Mouse (Mus musculus): Measurements from ENCODE around the gene Rpl6. TPM values are rescaled to one million over a fixed set of nuclear protein-coding genes. Genes with fewer than 3 reads are reported as not detected.

The Rpl6 gene
- polyA plus RNA-seq (2014; fragmentation: Nextera tagmentation; extraction: Ambion mirVana), result 598 and 627 TPM in 2 replicates

DNA sequence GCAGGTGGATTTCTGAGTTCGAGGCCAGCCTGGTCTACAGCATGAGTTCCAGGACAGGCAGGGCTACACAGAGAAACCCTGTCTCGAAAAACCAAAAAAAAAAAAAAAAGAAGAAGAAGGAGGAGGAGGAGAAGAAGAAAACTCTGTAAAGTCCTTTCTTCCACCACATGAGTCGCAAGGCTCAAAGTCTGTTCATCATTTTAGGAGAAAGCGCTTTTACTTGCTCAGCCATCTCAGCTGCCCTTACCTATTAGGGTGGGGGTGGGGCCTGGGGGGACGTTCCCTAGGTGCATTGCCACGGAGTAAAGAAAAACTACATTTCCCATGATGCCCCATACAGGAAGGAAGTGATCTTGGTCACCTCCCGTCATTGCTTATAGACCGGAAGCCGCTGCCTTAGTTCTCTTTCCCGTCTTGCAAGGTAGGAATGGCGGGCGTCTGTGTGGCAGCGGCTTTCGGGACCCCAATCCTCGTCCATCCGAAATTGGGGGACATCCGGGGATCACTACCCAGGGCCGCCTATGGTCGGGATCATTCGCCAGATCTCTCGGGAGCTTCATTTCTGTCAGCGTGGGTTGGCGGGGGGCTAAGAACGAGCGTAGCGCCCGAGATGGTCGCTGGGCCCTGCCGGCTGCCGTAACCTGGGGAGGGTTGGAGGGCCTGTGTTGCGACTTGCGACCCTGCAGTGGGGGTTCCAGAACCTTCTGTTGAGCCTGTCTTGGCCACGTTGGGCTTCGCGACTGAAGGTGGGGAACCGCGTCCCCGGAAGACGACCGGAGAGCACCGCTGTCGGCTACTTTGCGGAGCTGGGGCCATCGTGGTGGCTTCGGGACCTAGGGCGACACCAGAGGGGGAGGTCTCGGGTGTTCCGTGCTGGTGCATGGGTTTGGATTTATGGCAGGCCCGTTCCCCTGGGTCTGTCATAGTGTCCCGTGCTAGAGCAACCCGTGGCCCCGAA, at the start of gene Rpl6:
Gene Rpl6, plus strand, starts transcription at position 350 of the 958 bp plus-strand sequence.
- Histone ChIP-seq H3K36me3 (ENCODE audit: control insufficient read depth, insufficient read depth, low read length) (peaks cover 26% of the 10 kb centered on the region), H3K9ac (ENCODE audit: low read length) (peak within 1 kb of the TSS; percentile 98), H3K4me3 (ENCODE audit: low read depth, low read length) (peak within 1 kb of the TSS; percentile 98), H3K4me2 (ENCODE audit: low read depth) (peak within 1 kb of the TSS; percentile 75), H3K4me1 (ENCODE audit: control insufficient read depth, insufficient read depth, low read length) (peaks cover 8% of the 10 kb centered on the region), H3K9me3 (ENCODE audit: control insufficient read depth, low read length) (no peaks in the 10 kb centered on the region), H3K27ac (ENCODE audit: low read depth, low read length) (peak within 1 kb of the TSS; percentile 72), H3K27me3 (ENCODE audit: control insufficient read depth, insufficient read depth, low read length) (no peaks in the 10 kb centered on the region)
- 2% methylated on average over 52 of the region's 52 CpGs for WGBS
- DNase-seq (ENCODE audit: low spot score) (peak; percentile 81), ATAC-seq (ENCODE audit: insufficient read depth, low FRiP score, low TSS enrichment) (peak; percentile 86)

DNA sequence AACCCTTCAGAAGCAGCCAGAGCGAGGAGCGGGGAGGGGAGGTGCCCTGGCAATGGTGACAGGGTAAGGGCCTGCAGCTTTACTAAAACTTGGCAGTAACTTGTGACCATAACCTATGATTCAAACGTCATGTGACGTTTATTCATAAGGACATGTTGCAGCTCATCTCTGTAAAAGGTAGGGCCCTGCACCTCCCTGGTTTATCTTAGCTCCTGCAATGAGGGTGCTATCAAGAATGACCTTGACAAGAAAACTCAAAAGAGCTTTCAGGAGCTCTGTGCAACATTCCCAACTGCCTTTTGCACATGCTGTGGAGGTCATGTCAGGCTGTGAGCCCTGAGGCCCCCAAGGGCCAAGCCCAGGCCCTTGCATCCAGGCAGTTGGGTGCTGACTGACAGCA, 48.2 kb upstream of the Rpl6 start:
- DNase-seq (ENCODE audit: low spot score), result no peak
- WGBS, result 92% methylated on average over 4 of the region's 4 CpGs
- H3K9me3 ChIP-seq (ENCODE audit: control insufficient read depth, low read length), result no peaks in the 10 kb centered on the region
- H3K4me1 ChIP-seq (ENCODE audit: control insufficient read depth, insufficient read depth, low read length), result no peaks in the 10 kb centered on the region
- no peaks in the 10 kb centered on the region for H3K27me3 ChIP-seq (ENCODE audit: control insufficient read depth, insufficient read depth, low read length)
- peaks cover 12% of the 10 kb centered on the region for H3K36me3 ChIP-seq (ENCODE audit: control insufficient read depth, insufficient read depth, low read length)
- H3K4me2 ChIP-seq (ENCODE audit: low read depth), result no peak overlapping the region
- H3K27ac ChIP-seq (ENCODE audit: low read depth, low read length), result no peak overlapping the region
- H3K9ac ChIP-seq (ENCODE audit: low read length), result no peak overlapping the region
- ATAC-seq (ENCODE audit: insufficient read depth, low FRiP score, low TSS enrichment), result no peak
- H3K4me3 ChIP-seq (ENCODE audit: low read depth, low read length), result no peak overlapping the region

DNA sequence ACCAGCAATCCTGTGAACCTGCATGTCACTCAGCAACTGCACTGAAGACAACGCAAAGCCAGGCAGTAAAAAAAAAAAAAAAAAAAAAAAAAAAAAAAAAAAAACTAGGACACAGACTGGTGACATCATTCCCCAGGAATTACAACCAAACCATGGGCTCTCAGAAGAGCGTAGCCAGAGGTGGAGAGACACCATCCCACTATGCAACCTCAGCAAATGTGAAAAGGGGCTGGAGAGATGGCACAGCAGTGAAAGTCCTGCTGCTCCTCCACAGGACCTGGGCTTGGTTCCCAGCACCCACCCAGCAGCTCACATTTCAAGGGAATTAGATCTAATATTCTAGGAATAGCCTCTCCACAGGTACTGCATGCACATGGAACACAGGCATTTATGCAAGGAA, 47.3 kb upstream of the Rpl6 start:
- Histone ChIP-seq H3K36me3 (ENCODE audit: control insufficient read depth, insufficient read depth, low read length) (peaks cover 12% of the 10 kb centered on the region), H3K4me2 (ENCODE audit: low read depth) (no peak overlapping the region), H3K9ac (ENCODE audit: low read length) (no peak overlapping the region), H3K9me3 (ENCODE audit: control insufficient read depth, low read length) (no peaks in the 10 kb centered on the region), H3K27ac (ENCODE audit: low read depth, low read length) (no peak overlapping the region), H3K27me3 (ENCODE audit: control insufficient read depth, insufficient read depth, low read length) (no peaks in the 10 kb centered on the region), H3K4me1 (ENCODE audit: control insufficient read depth, insufficient read depth, low read length) (no peaks in the 10 kb centered on the region), H3K4me3 (ENCODE audit: low read depth, low read length) (no peak overlapping the region)
- ATAC-seq (ENCODE audit: insufficient read depth, low FRiP score, low TSS enrichment) (no peak), DNase-seq (ENCODE audit: low spot score) (no peak)
- WGBS, result 81% methylated on average over 2 of the region's 2 CpGs

DNA sequence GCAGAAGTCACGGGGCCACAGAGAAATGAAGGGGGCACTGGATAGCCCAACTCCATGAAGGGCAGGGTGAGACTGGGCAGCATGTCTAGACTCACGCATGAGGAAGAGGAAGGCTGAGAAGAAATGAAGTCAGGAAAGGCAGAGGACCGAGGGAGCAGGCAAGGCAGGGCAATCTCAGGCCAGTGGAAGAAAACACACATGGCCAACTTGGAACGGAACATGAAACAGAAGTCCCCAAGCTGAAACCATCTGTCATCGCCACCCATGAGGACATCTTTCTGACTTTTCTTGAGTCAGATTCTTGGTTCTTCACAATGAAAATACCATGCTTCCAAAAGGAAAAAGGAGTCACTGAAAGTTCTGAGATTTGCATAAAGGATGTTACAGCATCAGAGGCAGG, 46.8 kb upstream of the Rpl6 start:
- WGBS, result 93% methylated on average over 5 of the region's 5 CpGs
- no peaks in the 10 kb centered on the region for H3K27me3 ChIP-seq (ENCODE audit: control insufficient read depth, insufficient read depth, low read length)
- H3K4me3 ChIP-seq (ENCODE audit: low read depth, low read length), result no peak overlapping the region
- H3K27ac ChIP-seq (ENCODE audit: low read depth, low read length), result no peak overlapping the region
- H3K9ac ChIP-seq (ENCODE audit: low read length), result no peak overlapping the region
- no peaks in the 10 kb centered on the region for H3K4me1 ChIP-seq (ENCODE audit: control insufficient read depth, insufficient read depth, low read length)
- DNase-seq (ENCODE audit: low spot score) (no peak), ATAC-seq (ENCODE audit: insufficient read depth, low FRiP score, low TSS enrichment) (no peak)
- peaks cover 12% of the 10 kb centered on the region for H3K36me3 ChIP-seq (ENCODE audit: control insufficient read depth, insufficient read depth, low read length)
- no peak overlapping the region for H3K4me2 ChIP-seq (ENCODE audit: low read depth)
- no peaks in the 10 kb centered on the region for H3K9me3 ChIP-seq (ENCODE audit: control insufficient read depth, low read length)

DNA sequence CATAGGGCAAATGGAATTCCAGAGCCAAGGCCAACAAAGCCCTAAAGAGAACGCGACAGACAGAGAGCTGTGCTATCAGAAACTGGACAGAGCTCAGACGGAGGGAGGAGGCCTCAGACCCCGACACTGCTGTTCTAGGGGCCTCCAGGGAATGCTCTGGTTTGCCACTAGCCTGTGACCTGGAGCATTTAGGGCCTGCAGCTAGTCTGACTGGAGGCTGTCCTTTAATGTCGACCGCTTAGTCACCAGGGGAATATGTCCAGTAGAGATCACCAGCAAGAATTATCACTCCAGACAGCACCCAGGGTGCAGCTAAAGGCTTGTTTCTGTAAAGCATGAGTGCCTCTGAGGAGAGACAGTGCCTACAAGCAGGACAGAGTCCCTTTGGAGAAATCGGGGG, 45.3 kb upstream of the Rpl6 start:
- Histone ChIP-seq H3K4me2 (ENCODE audit: low read depth) (no peak overlapping the region), H3K4me3 (ENCODE audit: low read depth, low read length) (no peak overlapping the region), H3K9ac (ENCODE audit: low read length) (no peak overlapping the region), H3K4me1 (ENCODE audit: control insufficient read depth, insufficient read depth, low read length) (no peaks in the 10 kb centered on the region), H3K27ac (ENCODE audit: low read depth, low read length) (no peak overlapping the region), H3K9me3 (ENCODE audit: control insufficient read depth, low read length) (no peaks in the 10 kb centered on the region), H3K27me3 (ENCODE audit: control insufficient read depth, insufficient read depth, low read length) (no peaks in the 10 kb centered on the region), H3K36me3 (ENCODE audit: control insufficient read depth, insufficient read depth, low read length) (peaks cover 14% of the 10 kb centered on the region)
- ATAC-seq (ENCODE audit: insufficient read depth, low FRiP score, low TSS enrichment), result no peak
- no peak for DNase-seq (ENCODE audit: low spot score)
- WGBS, result 82% methylated on average over 7 of the region's 7 CpGs

DNA sequence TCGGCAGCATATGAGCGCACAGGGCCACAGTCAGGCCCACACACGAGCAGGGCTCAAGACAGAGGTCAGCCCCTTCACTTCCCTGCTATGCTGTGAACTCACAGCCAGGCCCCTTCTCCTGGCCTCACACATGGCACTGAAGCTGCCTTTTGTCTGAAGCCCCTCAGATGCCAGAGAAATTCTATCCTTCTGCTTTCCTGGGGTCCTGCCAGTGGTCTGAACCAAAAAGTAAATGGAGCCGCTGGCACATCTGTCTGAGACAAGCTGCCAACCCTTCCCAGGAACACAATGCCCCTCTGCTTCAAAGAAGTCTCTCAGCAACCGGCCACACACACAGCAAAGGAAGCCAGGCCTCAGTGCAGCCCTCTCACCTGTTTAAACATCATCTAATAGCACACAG, 42.0 kb upstream of the Rpl6 start:
- H3K27me3 ChIP-seq (ENCODE audit: control insufficient read depth, insufficient read depth, low read length), result no peaks in the 10 kb centered on the region
- H3K36me3 ChIP-seq (ENCODE audit: control insufficient read depth, insufficient read depth, low read length), result peaks cover 17% of the 10 kb centered on the region
- no peak for ATAC-seq (ENCODE audit: insufficient read depth, low FRiP score, low TSS enrichment)
- H3K4me1 ChIP-seq (ENCODE audit: control insufficient read depth, insufficient read depth, low read length), result no peaks in the 10 kb centered on the region
- H3K4me2 ChIP-seq (ENCODE audit: low read depth), result no peak overlapping the region
- WGBS, result 93% methylated on average over 5 of the region's 5 CpGs
- no peak overlapping the region for H3K4me3 ChIP-seq (ENCODE audit: low read depth, low read length)
- DNase-seq (ENCODE audit: low spot score), result no peak
- no peak overlapping the region for H3K27ac ChIP-seq (ENCODE audit: low read depth, low read length)
- no peaks in the 10 kb centered on the region for H3K9me3 ChIP-seq (ENCODE audit: control insufficient read depth, low read length)
- no peak overlapping the region for H3K9ac ChIP-seq (ENCODE audit: low read length)

DNA sequence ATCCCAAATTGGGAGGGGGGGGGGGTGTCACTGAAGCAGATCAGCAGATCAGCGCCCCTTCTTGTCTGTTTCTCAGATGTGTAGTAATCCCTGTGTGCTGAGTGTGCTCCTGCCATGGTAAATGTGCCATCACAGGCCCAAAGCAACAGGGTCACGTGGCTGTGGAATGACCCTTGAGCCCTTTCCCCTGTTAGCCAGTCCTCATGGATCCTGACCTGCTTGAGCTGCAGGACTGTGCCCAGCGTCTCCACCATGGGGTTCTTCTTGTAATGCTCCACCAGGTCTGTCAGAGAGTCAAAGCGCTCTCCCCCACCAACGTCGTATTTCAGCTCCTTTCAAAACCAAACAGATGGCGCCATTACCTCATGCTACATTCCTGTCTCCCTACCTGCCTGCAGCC, 41.4 kb upstream of the Rpl6 start:
- DNase-seq (ENCODE audit: low spot score), result no peak
- ATAC-seq (ENCODE audit: insufficient read depth, low FRiP score, low TSS enrichment), result no peak
- Histone ChIP-seq H3K27ac (ENCODE audit: low read depth, low read length) (no peak overlapping the region), H3K4me2 (ENCODE audit: low read depth) (no peak overlapping the region), H3K9me3 (ENCODE audit: control insufficient read depth, low read length) (no peaks in the 10 kb centered on the region), H3K36me3 (ENCODE audit: control insufficient read depth, insufficient read depth, low read length) (peaks cover 15% of the 10 kb centered on the region), H3K4me3 (ENCODE audit: low read depth, low read length) (no peak overlapping the region), H3K4me1 (ENCODE audit: control insufficient read depth, insufficient read depth, low read length) (no peaks in the 10 kb centered on the region), H3K27me3 (ENCODE audit: control insufficient read depth, insufficient read depth, low read length) (no peaks in the 10 kb centered on the region), H3K9ac (ENCODE audit: low read length) (no peak overlapping the region)
- 87% methylated on average over 7 of the region's 7 CpGs for WGBS

DNA sequence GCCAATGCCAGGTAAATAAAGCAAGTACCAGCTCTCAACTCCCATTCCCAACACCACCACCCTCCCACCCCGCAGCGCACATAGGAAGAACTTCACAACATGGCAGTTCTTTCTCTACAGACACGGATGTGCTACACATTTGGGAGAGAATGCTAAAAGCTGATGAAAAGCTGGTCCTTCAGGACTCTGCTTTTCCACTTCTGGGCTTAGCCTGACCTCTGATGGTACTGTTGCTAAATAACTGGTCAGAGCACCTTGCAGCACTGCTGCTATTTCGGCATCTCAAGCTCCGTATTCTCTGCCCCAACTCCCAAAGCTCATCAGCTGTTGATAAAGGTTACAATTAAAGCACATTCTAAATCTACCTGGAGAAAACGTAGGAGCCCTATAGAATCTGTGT, 37.4 kb upstream of the Rpl6 start:
- no peaks in the 10 kb centered on the region for H3K9me3 ChIP-seq (ENCODE audit: control insufficient read depth, low read length)
- no peak overlapping the region for H3K9ac ChIP-seq (ENCODE audit: low read length)
- H3K4me1 ChIP-seq (ENCODE audit: control insufficient read depth, insufficient read depth, low read length), result no peaks in the 10 kb centered on the region
- ATAC-seq (ENCODE audit: insufficient read depth, low FRiP score, low TSS enrichment), result no peak
- no peak overlapping the region for H3K4me2 ChIP-seq (ENCODE audit: low read depth)
- 98% methylated on average over 6 of the region's 6 CpGs for WGBS
- no peaks in the 10 kb centered on the region for H3K27me3 ChIP-seq (ENCODE audit: control insufficient read depth, insufficient read depth, low read length)
- no peak for DNase-seq (ENCODE audit: low spot score)
- no peak overlapping the region for H3K27ac ChIP-seq (ENCODE audit: low read depth, low read length)
- H3K4me3 ChIP-seq (ENCODE audit: low read depth, low read length), result no peak overlapping the region
- H3K36me3 ChIP-seq (ENCODE audit: control insufficient read depth, insufficient read depth, low read length), result peaks cover 13% of the 10 kb centered on the region

DNA sequence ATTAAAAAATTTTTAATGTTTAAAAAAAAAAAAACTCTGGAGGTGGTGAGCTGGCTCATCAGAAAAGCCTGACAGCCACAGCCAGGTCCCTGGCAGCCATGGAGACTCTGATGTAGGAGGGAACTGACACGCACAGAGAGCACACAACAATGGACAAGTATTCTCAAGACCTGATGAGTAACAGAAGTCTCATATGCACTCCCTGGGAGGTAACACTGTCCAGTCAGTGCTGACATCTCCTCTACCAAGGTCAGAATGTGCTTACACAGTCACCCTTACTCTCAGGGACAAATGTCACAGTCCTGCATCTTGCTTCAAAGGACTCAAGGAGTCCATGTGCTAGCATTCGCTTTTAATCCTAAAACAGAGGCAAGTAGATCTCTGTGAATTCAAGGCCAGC, 34.7 kb upstream of the Rpl6 start:
- no peaks in the 10 kb centered on the region for H3K9me3 ChIP-seq (ENCODE audit: control insufficient read depth, low read length)
- no peak overlapping the region for H3K4me2 ChIP-seq (ENCODE audit: low read depth)
- no peak overlapping the region for H3K4me3 ChIP-seq (ENCODE audit: low read depth, low read length)
- H3K27ac ChIP-seq (ENCODE audit: low read depth, low read length), result no peak overlapping the region
- peaks cover 5% of the 10 kb centered on the region; the same call in 1 of the 2 replicates for H3K36me3 ChIP-seq (ENCODE audit: control insufficient read depth, insufficient read depth, low read length)
- H3K27me3 ChIP-seq (ENCODE audit: control insufficient read depth, insufficient read depth, low read length), result no peaks in the 10 kb centered on the region
- DNase-seq (ENCODE audit: low spot score), result no peak
- no peak for ATAC-seq (ENCODE audit: insufficient read depth, low FRiP score, low TSS enrichment)
- no peak overlapping the region for H3K9ac ChIP-seq (ENCODE audit: low read length)
- WGBS, result 85% methylated on average over 2 of the region's 2 CpGs
- H3K4me1 ChIP-seq (ENCODE audit: control insufficient read depth, insufficient read depth, low read length), result no peaks in the 10 kb centered on the region
